Mouse (Mus musculus) urinary bladder, postnatal 14 days (tissue): ENCODE results near the gene Nelfe.
"Not testable (repeated sequence)": the region's sequence is repeated elsewhere in the genome, so short reads cannot be mapped to it uniquely, and the experiment has no call there.

Source experiments
- DNase-seq: peaks from one replicate; pipeline ENCODE4 v3.0.0; 2021; ENCODE audit warnings: low spot score

Nelfe gene

GRCm38 (mm10) chr17:34849722-34850516 is at the start of gene Nelfe, which contains the start of gene Skiv2l:
TSS of gene Nelfe (plus strand) at chr17:34850391.
TSS of gene Skiv2l (minus strand) at chr17:34850210.
- DNase-seq = peak; percentile 98

GRCm38 (mm10) chr17:34800781-34801305 is 49.3 kb upstream of the Nelfe start:
- not testable (repeated sequence) for DNase-seq

GRCm38 (mm10) chr17:34802756-34803155 is 47.4 kb upstream of the Nelfe start:
- not testable (repeated sequence) for DNase-seq

GRCm38 (mm10) chr17:34803367-34803766 is 46.8 kb upstream of the Nelfe start:
- not testable (repeated sequence) for DNase-seq

GRCm38 (mm10) chr17:34804301-34804700 is 45.9 kb upstream of the Nelfe start, which contains the start of gene Cyp21a1:
TSS of gene Cyp21a1 (minus strand) at chr17:34804561.
- not testable (repeated sequence) for DNase-seq

- DNase-seq = no peak
Observed at GRCm38 (mm10) chr17:34804871-34805562, 45.2 kb upstream of the Nelfe start.

GRCm38 (mm10) chr17:34807176-34807575 is 43.0 kb upstream of the Nelfe start:
- no peak for DNase-seq

- DNase-seq = no peak
Observed at GRCm38 (mm10) chr17:34808599-34809205, 41.5 kb upstream of the Nelfe start.

- DNase-seq = not testable (repeated sequence)
Observed at GRCm38 (mm10) chr17:34810411-34810810, 39.8 kb upstream of the Nelfe start.

- DNase-seq = not testable (repeated sequence)
Observed at GRCm38 (mm10) chr17:34810811-34811210, 39.4 kb upstream of the Nelfe start.

- no peak for DNase-seq
Observed at GRCm38 (mm10) chr17:34811275-34811674, 38.9 kb upstream of the Nelfe start.

- DNase-seq = peak; percentile 35
Observed at GRCm38 (mm10) chr17:34813747-34814146, 36.4 kb upstream of the Nelfe start.

- no peak for DNase-seq
Observed at GRCm38 (mm10) chr17:34814818-34815370, 35.3 kb upstream of the Nelfe start.

- DNase-seq = not testable (repeated sequence)
Observed at GRCm38 (mm10) chr17:34830776-34831175, 19.4 kb upstream of the Nelfe start.

GRCm38 (mm10) chr17:34836155-34836855 is 13.9 kb upstream of the Nelfe start:
- no peak for DNase-seq

- peak; percentile 96 for DNase-seq
Observed at GRCm38 (mm10) chr17:34836856-34837221, 13.4 kb upstream of the Nelfe start, which contains the start of the genes Stk19 and Dxo. TSS of gene Stk19 (minus strand) at chr17:34836945. TSS of gene Dxo (plus strand) at chr17:34837019.

GRCm38 (mm10) chr17:34837464-34838324 is 12.5 kb upstream of the Nelfe start:
- no peak for DNase-seq

- no peak for DNase-seq
Observed at GRCm38 (mm10) chr17:34838785-34839184, 11.4 kb upstream of the Nelfe start.

GRCm38 (mm10) chr17:34840736-34841307 is 9.4 kb upstream of the Nelfe start:
- no peak for DNase-seq

GRCm38 (mm10) chr17:34844884-34845283 is 5.3 kb upstream of the Nelfe start:
- DNase-seq = no peak
